ENCODE assay signal across 9 mouse cellular contexts in genomic region chr11:69412548-69412947, GRCm38 (mm10). TPM values are rescaled to one million over a fixed set of nuclear protein-coding genes. Genes with fewer than 3 reads are reported as not detected.
DNase-seq lines count a peak whose midpoint lies in the region; ATAC-seq and TF ChIP-seq lines count a peak whose summit lies in the region.
"Had no signal": no experiment of that assay in that cellular context is flagged by ENCODE, and none has a peak within 500 bp of the region (broad histone marks: within the 10 kb centered on the region; RNA-seq: fewer than 3 reads in every experiment).

No protein-coding gene starts in this region.

- TF ChIP-seq POLR2A in myocyte (IDR thresholded peaks at IDR 0.05; ENCODE audit: insufficient read length, low read depth), result no peak

- peak overlapping the region; percentile 35; the same call in 1 of the 2 replicates for H3K9ac ChIP-seq in kidney, postnatal 0 days (ENCODE audit: low read depth, low read length)
- H3K9ac ChIP-seq in embryonic facial prominence, embryonic 11.5 days (replicated peaks; ENCODE audit: low read length), result peak overlapping the region; percentile 35; the same call in 1 of the 2 replicates

- H3K79me2 ChIP-seq in myocyte (ENCODE audit: control insufficient read depth, insufficient read depth), result peaks cover 60% of the 10 kb centered on the region

- peak overlapping the region; percentile 99; the same call in 1 of the 2 replicates for H3K27ac ChIP-seq in kidney, postnatal 0 days
- 0 out of 2 replicates have a peak overlapping the region, but pooled peaks have one; percentile 43 for H3K27ac ChIP-seq in embryonic facial prominence, embryonic 11.5 days (replicated peaks; ENCODE audit: low read depth, low read length)

- H3K4me2 ChIP-seq in kidney, postnatal 0 days (ENCODE audit: low read length), result peak overlapping the region; percentile 98; the same call in 1 of the 2 replicates
- H3K4me2 ChIP-seq in embryonic facial prominence, embryonic 11.5 days (ENCODE audit: low read depth, low read length), result peak overlapping the region; percentile 93
- peak overlapping the region; percentile 96 for H3K4me2 ChIP-seq in myocyte (ENCODE audit: low read depth)

- peaks cover 48% of the 10 kb centered on the region for H3K4me1 ChIP-seq in kidney, postnatal 0 days (replicated peaks; ENCODE audit: insufficient read depth, low read length)
- H3K4me1 ChIP-seq in embryonic facial prominence, embryonic 11.5 days (ENCODE audit: control insufficient read depth, insufficient read depth, low read length), result peaks cover 23% of the 10 kb centered on the region

- no peaks in the 10 kb centered on the region for H3K9me3 ChIP-seq in kidney, postnatal 0 days (replicated peaks; ENCODE audit: low read length)
- H3K9me3 ChIP-seq in embryonic facial prominence, embryonic 11.5 days (replicated peaks; ENCODE audit: control insufficient read depth, low read length), result no peaks in the 10 kb centered on the region

- TF ChIP-seq CTCF in kidney, postnatal 0 days (IDR thresholded peaks at IDR 0.05; ENCODE audit: low read depth), result no peak

- H3K36me3 ChIP-seq in kidney, postnatal 0 days (ENCODE audit: insufficient read depth, low read length), result peaks cover 5% of the 10 kb centered on the region
- H3K36me3 ChIP-seq in embryonic facial prominence, embryonic 11.5 days (replicated peaks; ENCODE audit: control insufficient read depth, insufficient read depth, low read depth, low read length), result peaks cover under 1% of the 10 kb centered on the region
- peaks cover 19% of the 10 kb centered on the region for H3K36me3 ChIP-seq in myocyte (ENCODE audit: control insufficient read depth, insufficient read depth)

- ATAC-seq in kidney, postnatal 0 days (replicated peaks; ENCODE audit: low FRiP score, low read depth), result no peak
- no peak for ATAC-seq in embryonic facial prominence, embryonic 11.5 days (replicated peaks; ENCODE audit: insufficient number of reproducible peaks, low FRiP score, low TSS enrichment, low read depth)
- no peak for ATAC-seq in CD4-positive, CD25-positive, alpha-beta regulatory T cell, adult 4 months

- 52% methylated on average over 7 of the region's 7 CpGs for WGBS in kidney, postnatal 0 days
- WGBS in embryonic facial prominence, embryonic 11.5 days, result 66% methylated on average over 7 of the region's 7 CpGs

- no peak for DNase-seq in kidney, postnatal 0 days (ENCODE audit: low spot score)
- no peak for DNase-seq in kidney, adult 8-10 months
- no peak for DNase-seq in embryonic facial prominence, embryonic 11.5 days (ENCODE audit: low spot score)
- DNase-seq in induced T-regulatory cell, adult 2 months (ENCODE audit: low read depth), result peak; percentile 25
- DNase-seq in layer of hippocampus, postnatal 14 days (ENCODE audit: low spot score in 2 of 2), result no peak
- DNase-seq in lung, postnatal 36 days, result no peak
- DNase-seq: gastrocnemius, postnatal 36 days had no signal

- peak overlapping the region; percentile 69 for H3ac ChIP-seq in myocyte (ENCODE audit: control insufficient read depth, insufficient read length)

- no peak overlapping the region for H3K4me3 ChIP-seq in kidney, postnatal 0 days (replicated peaks; ENCODE audit: low read depth, low read length)
- H3K4me3 ChIP-seq in embryonic facial prominence, embryonic 11.5 days (ENCODE audit: low read depth, low read length), result peak overlapping the region; percentile 69
- peak overlapping the region; percentile 100 for H3K4me3 ChIP-seq in myocyte

- no peaks in the 10 kb centered on the region for H3K27me3 ChIP-seq in kidney, postnatal 0 days (ENCODE audit: insufficient read depth, low read length)
- no peaks in the 10 kb centered on the region for H3K27me3 ChIP-seq in embryonic facial prominence, embryonic 11.5 days (ENCODE audit: control insufficient read depth, insufficient read depth, low read length)
- no peaks in the 10 kb centered on the region for H3K27me3 ChIP-seq in myocyte (ENCODE audit: control insufficient read depth, insufficient read depth, insufficient read length)

TF ChIP-seq in myocyte, 11 proteins besides CTCF, POLR2A, EP300 and RAD21:
- TF ChIP-seq SRF (IDR thresholded peaks at IDR 0.05; ENCODE audit: control insufficient read depth, insufficient read length, low read depth) (no peak), POLR2AphosphoS2 (IDR thresholded peaks at IDR 0.05; ENCODE audit: insufficient read length, low read depth) (peak; percentile 41), MAX (IDR thresholded peaks at IDR 0.05; ENCODE audit: low read depth) (no peak), CEBPB (IDR thresholded peaks at IDR 0.05; ENCODE audit: insufficient read depth, poor library complexity, severe bottlenecking) (no peak)

RNA-seq across cellular contexts. Expression of gene Kdm6b, which starts 0.9 kb away (rescaled TPM):
- 23.2 and 26.8 TPM in 2 replicates for polyA plus RNA-seq in kidney, postnatal 0 days (2015; fragmentation: Nextera tagmentation; extraction: Ambion mirVana)
- polyA plus RNA-seq in embryonic facial prominence, embryonic 11.5 days (2014; fragmentation: Nextera tagmentation; extraction: Ambion mirVana), result 25.9 and 26.2 TPM in 2 replicates
- 31.0 TPM for polyA plus RNA-seq in myocyte (2012; fragmentation: generic; extraction: Trizol)
- total RNA-seq in layer of hippocampus, postnatal 14 days (2021), result 10 to 100 TPM; 41.7 to 42.8 TPM
- polyA plus RNA-seq in CD4-positive, CD25-positive, alpha-beta regulatory T cell, adult 4 months (2017; shearing (Covaris generic)), result 10 to 100 TPM; 30.7 to 32.6 TPM

RNA-seq across cellular contexts. Expression of gene Tmem88, which starts 14.5 kb away (rescaled TPM):
- polyA plus RNA-seq in kidney, postnatal 0 days (2015; fragmentation: Nextera tagmentation; extraction: Ambion mirVana), result 55.5 and 61.3 TPM in 2 replicates
- polyA plus RNA-seq in embryonic facial prominence, embryonic 11.5 days (2014; fragmentation: Nextera tagmentation; extraction: Ambion mirVana), result 13.6 and 18.1 TPM in 2 replicates
- 0.16 TPM for polyA plus RNA-seq in myocyte (2012; fragmentation: generic; extraction: Trizol)
- 1 to 10 TPM; 2.1 to 2.3 TPM for total RNA-seq in layer of hippocampus, postnatal 14 days (2021)
- 1 to 10 TPM; 1.1 to 1.2 TPM for polyA plus RNA-seq in CD4-positive, CD25-positive, alpha-beta regulatory T cell, adult 4 months (2017; shearing (Covaris generic))

RNA-seq across cellular contexts. Expression of gene Cyb5d1, which starts 17.1 kb away (rescaled TPM):
- 16.6 and 19.8 TPM in 2 replicates for polyA plus RNA-seq in kidney, postnatal 0 days (2015; fragmentation: Nextera tagmentation; extraction: Ambion mirVana)
- polyA plus RNA-seq in embryonic facial prominence, embryonic 11.5 days (2014; fragmentation: Nextera tagmentation; extraction: Ambion mirVana), result 33.3 TPM in 2 replicates
- polyA plus RNA-seq in myocyte (2012; fragmentation: generic; extraction: Trizol), result 23.0 TPM
- total RNA-seq in layer of hippocampus, postnatal 14 days (2021), result 10 to 100 TPM; 36.0 to 39.7 TPM
- polyA plus RNA-seq in CD4-positive, CD25-positive, alpha-beta regulatory T cell, adult 4 months (2017; shearing (Covaris generic)), result 10 to 100 TPM; 17.0 to 28.2 TPM

RNA-seq across cellular contexts. Expression of gene Naa38, which starts 17.3 kb away (rescaled TPM):
- 183 and 198 TPM in 2 replicates for polyA plus RNA-seq in kidney, postnatal 0 days (2015; fragmentation: Nextera tagmentation; extraction: Ambion mirVana)
- 123 and 135 TPM in 2 replicates for polyA plus RNA-seq in embryonic facial prominence, embryonic 11.5 days (2014; fragmentation: Nextera tagmentation; extraction: Ambion mirVana)
- polyA plus RNA-seq in myocyte (2012; fragmentation: generic; extraction: Trizol), result 126 TPM
- total RNA-seq in layer of hippocampus, postnatal 14 days (2021), result 100 to 1,000 TPM in 1 of 2 experiments, 10 to 100 TPM in 1; 99.3 to 111 TPM
- 100 to 1,000 TPM in 1 of 2 experiments, 10 to 100 TPM in 1; 87.8 to 116 TPM for polyA plus RNA-seq in CD4-positive, CD25-positive, alpha-beta regulatory T cell, adult 4 months (2017; shearing (Covaris generic))

RNA-seq across cellular contexts. Expression of gene Chd3, which starts 43.3 kb away (rescaled TPM):
- polyA plus RNA-seq in kidney, postnatal 0 days (2015; fragmentation: Nextera tagmentation; extraction: Ambion mirVana), result 38.0 and 42.3 TPM in 2 replicates
- polyA plus RNA-seq in embryonic facial prominence, embryonic 11.5 days (2014; fragmentation: Nextera tagmentation; extraction: Ambion mirVana), result 48.0 and 52.1 TPM in 2 replicates
- 148 TPM for polyA plus RNA-seq in myocyte (2012; fragmentation: generic; extraction: Trizol)
- total RNA-seq in layer of hippocampus, postnatal 14 days (2021), result 100 to 1,000 TPM; 519 to 534 TPM
- polyA plus RNA-seq in CD4-positive, CD25-positive, alpha-beta regulatory T cell, adult 4 months (2017; shearing (Covaris generic)), result 10 to 100 TPM; 71.8 to 80.8 TPM
